Mouse (Mus musculus) lung, embryonic 16.5 days (tissue): ENCODE measurements around the gene Ankrd26. TPM values are rescaled to one million over a fixed set of nuclear protein-coding genes. Genes with fewer than 3 reads are reported as not detected.
A peak's percentile ranks its signal among the peaks of the same experiment; 100 is the strongest.

ENCODE experiments used
- ATAC-seq: fragments of 200-750 bp; cut with Nextera tagmentation; 2 replicates; pipeline ENCODE4 v1.8.0; 2017; ENCODE audit warnings: low read depth, mild to moderate bottlenecking, moderate library complexity
- H3K27ac ChIP-seq: fragments of 300-500 bp; sonication (generic); 2 replicates; pipeline ENCODE4 v1.5.1; 2014; ENCODE audit warnings: mild to moderate bottlenecking, control low read depth, low read length
- H3K27me3 ChIP-seq: fragments of 300-500 bp; sonication (generic); 2 replicates; pipeline ENCODE4 v1.6.1; 2014; ENCODE audit warnings: low read depth, low read length, mixed read lengths; ENCODE audit not compliant: control insufficient read depth, insufficient read depth
- H3K36me3 ChIP-seq: fragments of 300-500 bp; sonication (generic); 2 replicates; pipeline ENCODE4 v1.6.1; 2014; ENCODE audit warnings: low read length; ENCODE audit not compliant: control insufficient read depth, insufficient read depth
- H3K4me1 ChIP-seq: fragments of 300-500 bp; sonication (generic); replicated peaks from 2 replicates; pipeline ENCODE4 v1.6.1; 2014; ENCODE audit warnings: low read length, mixed read lengths; ENCODE audit not compliant: control insufficient read depth, insufficient read depth
- H3K4me2 ChIP-seq: fragments of 300-500 bp; sonication (generic); 2 replicates; pipeline ENCODE4 v1.6.1; 2014; ENCODE audit warnings: low read depth, low read length, control low read depth
- H3K4me3 ChIP-seq: fragments of 300-500 bp; sonication (generic); 2 replicates; pipeline ENCODE4 v1.5.1; 2014; ENCODE audit warnings: mild to moderate bottlenecking, low read length, control low read depth
- H3K9ac ChIP-seq: fragments of 300-500 bp; sonication (generic); 2 replicates; pipeline ENCODE4 v1.6.1; 2014; ENCODE audit warnings: low read length, control low read depth
- H3K9me3 ChIP-seq: fragments of 300-500 bp; sonication (generic); 2 replicates; pipeline ENCODE4 v1.6.1; 2016; ENCODE audit warnings: low read length; ENCODE audit not compliant: control insufficient read depth
- WGBS: fragments of 180-500 bp; shearing (Covaris S2); extraction: QIAGEN DNeasy Blood & Tissue Kit; methylation state at CpG from one replicate; pipeline ENCODE4 v1.1.7; 2014; 5-methylcytosine and 5-hydroxymethylcytosine counted together
- polyA plus RNA-seq: library from polyadenylated mRNA; unstranded; fragments of >200 nt; fragmentation: Nextera tagmentation; extraction: Ambion mirVana; gene quantifications from 2 replicates; pipeline ENCODE4 v1.2.1, GENCODE M21; 2015

Gene Ankrd26
- polyA plus RNA-seq, 1 experiment from 2014 or later: 12.6 TPM

GRCm38 (mm10) chr6:118520668-118521067 lies 41.4 kb downstream of the Ankrd26 start:
- peaks cover 35% of the 10 kb centered on the region for H3K36me3 ChIP-seq
- 84% methylated on average over 7 of the region's 7 CpGs for WGBS

GRCm38 (mm10) chr6:118513335-118514012 lies 48.6 kb downstream of the Ankrd26 start:
- Histone ChIP-seq H3K36me3 (peaks cover 19% of the 10 kb centered on the region), H3K27ac (no peak overlapping the region), H3K4me3 (no peak overlapping the region), H3K4me2 (no peak overlapping the region), H3K9ac (no peak overlapping the region), H3K9me3 (no peaks in the 10 kb centered on the region), H3K27me3 (no peaks in the 10 kb centered on the region), H3K4me1 (no peaks in the 10 kb centered on the region)
- no peak for ATAC-seq
- 87% methylated on average over 12 of the region's 12 CpGs for WGBS

More at GRCm38 (mm10) chr6:118520668-118521067, 41.4 kb downstream of the Ankrd26 start:
- Histone ChIP-seq H3K4me2 (no peak overlapping the region), H3K27ac (no peak overlapping the region), H3K4me3 (no peak overlapping the region), H3K9me3 (no peaks in the 10 kb centered on the region), H3K27me3 (no peaks in the 10 kb centered on the region), H3K9ac (no peak overlapping the region), H3K4me1 (no peaks in the 10 kb centered on the region)
- no peak for ATAC-seq

GRCm38 (mm10) chr6:118499010-118499409 lies 63.0 kb downstream of the Ankrd26 start:
- no peak for ATAC-seq
- Histone ChIP-seq H3K4me2 (no peak overlapping the region), H3K9me3 (no peaks in the 10 kb centered on the region), H3K36me3 (peaks cover 4% of the 10 kb centered on the region; the same call in 1 of the 2 replicates), H3K27ac (no peak overlapping the region), H3K27me3 (no peaks in the 10 kb centered on the region), H3K4me3 (no peak overlapping the region), H3K4me1 (no peaks in the 10 kb centered on the region), H3K9ac (no peak overlapping the region)
- 79% methylated on average over 7 of the region's 7 CpGs for WGBS

- H3K4me3 ChIP-seq: no peak overlapping the region
- H3K4me1 ChIP-seq: peaks cover 4% of the 10 kb centered on the region
- H3K9ac ChIP-seq: no peak overlapping the region
- 79% methylated on average over 1 of the region's 1 CpGs for WGBS
- H3K27ac ChIP-seq: no peak overlapping the region
- H3K36me3 ChIP-seq: no peaks in the 10 kb centered on the region
- ATAC-seq: no peak
- no peaks in the 10 kb centered on the region for H3K9me3 ChIP-seq
- H3K27me3 ChIP-seq: no peaks in the 10 kb centered on the region
- no peak overlapping the region for H3K4me2 ChIP-seq
Observed at GRCm38 (mm10) chr6:118482125-118482524, 79.9 kb downstream of the Ankrd26 start.

GRCm38 (mm10) chr6:118478957-118479708 lies 82.9 kb downstream of the Ankrd26 start, which contains the start of gene Zfp9:
TSS of gene Zfp9 (minus strand) at chr6:118479320.
- WGBS: under 1% methylated on average over 42 of the region's 57 CpGs
- peak; percentile 96 for ATAC-seq
- Histone ChIP-seq H3K9ac (peak within 1 kb of the TSS; percentile 82), H3K9me3 (no peaks in the 10 kb centered on the region), H3K27ac (peak within 1 kb of the TSS; percentile 88), H3K4me1 (peaks cover 6% of the 10 kb centered on the region), H3K36me3 (0 out of 2 replicates have a peak, but pooled peaks cover 5% of the 10 kb centered on the region), H3K4me2 (peak within 1 kb of the TSS; percentile 84), H3K27me3 (no peaks in the 10 kb centered on the region), H3K4me3 (peak within 1 kb of the TSS; percentile 72)

- Histone ChIP-seq H3K36me3 (0 out of 2 replicates have a peak, but pooled peaks cover 5% of the 10 kb centered on the region), H3K4me1 (peaks cover 6% of the 10 kb centered on the region), H3K9ac (peak overlapping the region; percentile 82), H3K4me3 (peak overlapping the region; percentile 72), H3K27ac (no peak overlapping the region; the same call in 1 of the 2 replicates), H3K4me2 (peak overlapping the region; percentile 84), H3K9me3 (no peaks in the 10 kb centered on the region), H3K27me3 (no peaks in the 10 kb centered on the region)
- WGBS: 25% methylated on average over 10 of the region's 10 CpGs
- ATAC-seq: peak; percentile 8; the same call in 1 of the 2 replicates
Observed at GRCm38 (mm10) chr6:118477875-118478785, 83.9 kb downstream of the Ankrd26 start.

GRCm38 (mm10) chr6:118462069-118462705 lies 99.8 kb downstream of the Ankrd26 start:
- no peak for ATAC-seq
- Histone ChIP-seq H3K4me2 (no peak overlapping the region), H3K36me3 (peaks cover 30% of the 10 kb centered on the region), H3K27me3 (no peaks in the 10 kb centered on the region), H3K27ac (no peak overlapping the region), H3K4me1 (no peaks in the 10 kb centered on the region), H3K9ac (no peak overlapping the region), H3K9me3 (no peaks in the 10 kb centered on the region), H3K4me3 (no peak overlapping the region)
- WGBS: 81% methylated on average over 15 of the region's 15 CpGs

GRCm38 (mm10) chr6:118457726-118458125 lies 104.3 kb downstream of the Ankrd26 start:
- 85% methylated on average over 1 of the region's 1 CpGs for WGBS
- no peak for ATAC-seq
- H3K27ac ChIP-seq: no peak overlapping the region

More at GRCm38 (mm10) chr6:118457726-118458125, 104.3 kb downstream of the Ankrd26 start:
- H3K4me3 ChIP-seq: no peak overlapping the region
- no peaks in the 10 kb centered on the region for H3K27me3 ChIP-seq
- peaks cover 4% of the 10 kb centered on the region; the same call in 1 of the 2 replicates for H3K36me3 ChIP-seq
- H3K4me1 ChIP-seq: peaks cover 8% of the 10 kb centered on the region
- no peak overlapping the region for H3K4me2 ChIP-seq
- no peaks in the 10 kb centered on the region for H3K9me3 ChIP-seq
- no peak overlapping the region for H3K9ac ChIP-seq
